Mouse (Mus musculus) limb, embryonic 14.5 days (tissue): Measurements from ENCODE around the gene Lrrk1. TPM values are rescaled to one million over a fixed set of nuclear protein-coding genes. Genes with fewer than 3 reads are reported as not detected.

Experiments used
- ATAC-seq: fragments of 200-750 bp; cut with Nextera tagmentation; 2 replicates; pipeline ENCODE4 v1.8.0; 2017; ENCODE audit warnings: low read depth, moderate number of reproducible peaks, moderate TSS enrichment; ENCODE audit not compliant: low FRiP score
- DNase-seq: peaks from one replicate; pipeline ENCODE4 v3.0.0-alpha.2; 2015; ENCODE audit warnings: low spot score
- H3K27ac ChIP-seq: fragments of 300-500 bp; sonication (generic); replicated peaks from 2 replicates; pipeline ENCODE4 v1.5.1; 2014; ENCODE audit warnings: low read depth, mild to moderate bottlenecking, low read length, moderate library complexity, mixed read lengths
- H3K27me3 ChIP-seq: fragments of 300-500 bp; sonication (generic); 2 replicates; pipeline ENCODE4 v1.6.1; 2014; ENCODE audit warnings: low read length, mixed read lengths; ENCODE audit not compliant: control insufficient read depth, insufficient read depth
- H3K36me3 ChIP-seq: fragments of 300-500 bp; sonication (generic); 2 replicates; pipeline ENCODE4 v1.6.1; 2014; ENCODE audit warnings: mild to moderate bottlenecking, low read length, moderate library complexity, mixed read lengths; ENCODE audit not compliant: control insufficient read depth, insufficient read depth
- H3K4me1 ChIP-seq: fragments of 300-500 bp; sonication (generic); 2 replicates; pipeline ENCODE4 v1.6.1; 2014; ENCODE audit warnings: antibody characterized with exemption, low read length, mixed read lengths; ENCODE audit not compliant: control insufficient read depth, insufficient read depth
- H3K4me2 ChIP-seq: fragments of 300-500 bp; sonication (generic); replicated peaks from 2 replicates; pipeline ENCODE4 v1.6.1; 2014; ENCODE audit warnings: low read depth, mild to moderate bottlenecking, low read length, moderate library complexity; ENCODE audit not compliant: severe bottlenecking
- H3K4me3 ChIP-seq: fragments of 300-500 bp; sonication (generic); replicated peaks from 2 replicates; pipeline ENCODE4 v1.5.1; 2014; ENCODE audit warnings: low read length
- H3K9ac ChIP-seq: fragments of 300-500 bp; sonication (generic); 2 replicates; pipeline ENCODE4 v1.6.1; 2014; ENCODE audit warnings: mild to moderate bottlenecking, low read depth, low read length, moderate library complexity; ENCODE audit not compliant: severe bottlenecking
- H3K9me3 ChIP-seq: fragments of 300-500 bp; sonication (generic); 2 replicates; pipeline ENCODE4 v1.6.1; 2016; ENCODE audit warnings: low read length; ENCODE audit not compliant: control insufficient read depth
- POLR2A ChIP-seq: fragments of 200-500 bp; IDR thresholded peaks from 2 replicates; pipeline ENCODE4 v1.8.0; 2012; ENCODE audit warnings: inconsistent platforms, mild to moderate bottlenecking, moderate library complexity, borderline replicate concordance; ENCODE audit not compliant: insufficient read depth, insufficient read length; ENCODE audit errors: extremely low read depth
- WGBS: fragments of 180-500 bp; shearing (Covaris S2); extraction: QIAGEN DNeasy Blood & Tissue Kit; methylation state at CpG from one replicate; pipeline ENCODE4 v1.1.7; 2014; 5-methylcytosine and 5-hydroxymethylcytosine counted together
- polyA plus RNA-seq, 2 experiments: library from polyadenylated mRNA; depleted of rRNA in 1 of 2; stranded (reverse) in 1 of 2; unstranded in 1 of 2; fragments of >200 nt; fragmentation: Nextera tagmentation in 1 of 2; extraction: Ambion mirVana in 1 of 2; gene quantifications; 2 replicates each; pipeline versions ENCODE4 v1.2.1 to v1.2.3; 2012 to 2014

Gene Lrrk1
- polyA plus RNA-seq, 2 experiments = 13.1 to 16.1 TPM

GRCm38 (mm10) chr7:66349670-66350069, 38.5 kb downstream of the Lrrk1 start:
- WGBS = 51% methylated on average over 11 of the region's 11 CpGs

GRCm38 (mm10) chr7:66348588-66348987, 39.6 kb downstream of the Lrrk1 start:
- no peak overlapping the region for H3K27ac ChIP-seq
- no peak for ATAC-seq
- no peaks in the 10 kb centered on the region for H3K4me1 ChIP-seq
- TF ChIP-seq POLR2A = no peak
- no peaks in the 10 kb centered on the region for H3K27me3 ChIP-seq
- DNase-seq = no peak
- 74% methylated on average over 10 of the region's 10 CpGs for WGBS
- H3K36me3 ChIP-seq = no peaks in the 10 kb centered on the region
- H3K9me3 ChIP-seq = no peaks in the 10 kb centered on the region
- no peak overlapping the region for H3K9ac ChIP-seq
- H3K4me3 ChIP-seq = no peak overlapping the region
- H3K4me2 ChIP-seq = no peak overlapping the region

More at GRCm38 (mm10) chr7:66349670-66350069, 38.5 kb downstream of the Lrrk1 start:
- no peak overlapping the region for H3K9ac ChIP-seq
- no peaks in the 10 kb centered on the region for H3K9me3 ChIP-seq
- no peaks in the 10 kb centered on the region for H3K36me3 ChIP-seq
- TF ChIP-seq POLR2A = no peak
- no peak overlapping the region for H3K4me3 ChIP-seq
- no peak for DNase-seq
- no peak overlapping the region for H3K27ac ChIP-seq
- no peaks in the 10 kb centered on the region for H3K27me3 ChIP-seq
- H3K4me2 ChIP-seq = no peak overlapping the region
- ATAC-seq = no peak
- H3K4me1 ChIP-seq = no peaks in the 10 kb centered on the region

- peaks cover 3% of the 10 kb centered on the region; the same call in 1 of the 2 replicates for H3K4me1 ChIP-seq
- WGBS = 42% methylated on average over 9 of the region's 9 CpGs
- no peak for DNase-seq
- H3K36me3 ChIP-seq = no peaks in the 10 kb centered on the region
- no peaks in the 10 kb centered on the region for H3K27me3 ChIP-seq
- ATAC-seq = no peak
- TF ChIP-seq POLR2A = no peak
- H3K9ac ChIP-seq = no peak overlapping the region
- H3K9me3 ChIP-seq = no peaks in the 10 kb centered on the region
- H3K4me3 ChIP-seq = no peak overlapping the region
- no peak overlapping the region for H3K27ac ChIP-seq
- H3K4me2 ChIP-seq = no peak overlapping the region
Observed at GRCm38 (mm10) chr7:66346959-66347663, 41.0 kb downstream of the Lrrk1 start.

- Histone ChIP-seq H3K4me2 (no peak overlapping the region), H3K36me3 (no peaks in the 10 kb centered on the region), H3K9me3 (no peaks in the 10 kb centered on the region), H3K4me3 (no peak overlapping the region), H3K4me1 (peaks cover 15% of the 10 kb centered on the region), H3K9ac (no peak overlapping the region), H3K27me3 (no peaks in the 10 kb centered on the region), H3K27ac (no peak overlapping the region)
- no peak for TF ChIP-seq POLR2A
- ATAC-seq (no peak), DNase-seq (no peak)
- 55% methylated on average over 5 of the region's 5 CpGs for WGBS
Observed at GRCm38 (mm10) chr7:66343307-66343706, 44.8 kb downstream of the Lrrk1 start.

GRCm38 (mm10) chr7:66342831-66343230, 45.3 kb downstream of the Lrrk1 start:
- DNase-seq (no peak), ATAC-seq (no peak)
- 82% methylated on average over 6 of the region's 6 CpGs for WGBS
- Histone ChIP-seq H3K4me3 (no peak overlapping the region), H3K9ac (no peak overlapping the region), H3K27ac (no peak overlapping the region), H3K9me3 (no peaks in the 10 kb centered on the region), H3K27me3 (no peaks in the 10 kb centered on the region), H3K4me1 (peaks cover 15% of the 10 kb centered on the region), H3K36me3 (no peaks in the 10 kb centered on the region), H3K4me2 (no peak overlapping the region)
- no peak for TF ChIP-seq POLR2A
